Mouse (Mus musculus) hindbrain, embryonic 13.5 days (tissue): ENCODE data around the gene Ankrd12. TPM values are rescaled to one million over a fixed set of nuclear protein-coding genes. Genes with fewer than 3 reads are reported as not detected.

Experiments
- ATAC-seq: fragments of 200-750 bp; cut with Nextera tagmentation; 2 replicates; pipeline ENCODE4 v1.8.0; 2017; ENCODE audit warnings: moderate TSS enrichment; ENCODE audit not compliant: low FRiP score
- H3K27ac ChIP-seq: fragments of 300-500 bp; sonication (generic); 2 replicates; pipeline ENCODE4 v1.5.1; 2015; ENCODE audit warnings: inconsistent platforms, mild to moderate bottlenecking, moderate library complexity
- H3K27me3 ChIP-seq: fragments of 300-500 bp; sonication (generic); 2 replicates; pipeline ENCODE4 v1.6.1; 2015; ENCODE audit warnings: mild to moderate bottlenecking, inconsistent platforms
- H3K36me3 ChIP-seq: fragments of 300-500 bp; sonication (generic); 2 replicates; pipeline ENCODE4 v1.6.1; 2015; ENCODE audit warnings: mild to moderate bottlenecking, inconsistent platforms
- H3K4me1 ChIP-seq: fragments of 300-500 bp; sonication (generic); replicated peaks from 2 replicates; pipeline ENCODE4 v1.6.1; 2015; ENCODE audit warnings: inconsistent platforms
- H3K4me2 ChIP-seq: fragments of 300-500 bp; sonication (generic); 2 replicates; pipeline ENCODE4 v1.6.1; 2015; ENCODE audit warnings: inconsistent platforms, mild to moderate bottlenecking, moderate library complexity
- H3K4me3 ChIP-seq: fragments of 300-500 bp; sonication (generic); 2 replicates; pipeline ENCODE4 v1.5.1; 2015; ENCODE audit warnings: mild to moderate bottlenecking, inconsistent platforms
- H3K9ac ChIP-seq: fragments of 300-500 bp; sonication (generic); 2 replicates; pipeline ENCODE4 v1.6.1; 2015; ENCODE audit warnings: mild to moderate bottlenecking, inconsistent platforms
- H3K9me3 ChIP-seq: fragments of 300-500 bp; sonication (generic); 2 replicates; pipeline ENCODE4 v1.6.1; 2016; ENCODE audit warnings: inconsistent platforms
- WGBS: fragments of 180-500 bp; shearing (Covaris S2); methylation state at CpG from one replicate; pipeline ENCODE4 v1.1.7; 2015; 5-methylcytosine and 5-hydroxymethylcytosine counted together
- polyA plus RNA-seq: library from polyadenylated mRNA; unstranded; fragments of >200 nt; fragmentation: Nextera tagmentation; extraction: Ambion mirVana; gene quantifications from 2 replicates; pipeline ENCODE4 v1.2.1, GENCODE M21; 2015

Gene Ankrd12
- polyA plus RNA-seq, 1 experiment from 2014 or later = 148 TPM

DNA sequence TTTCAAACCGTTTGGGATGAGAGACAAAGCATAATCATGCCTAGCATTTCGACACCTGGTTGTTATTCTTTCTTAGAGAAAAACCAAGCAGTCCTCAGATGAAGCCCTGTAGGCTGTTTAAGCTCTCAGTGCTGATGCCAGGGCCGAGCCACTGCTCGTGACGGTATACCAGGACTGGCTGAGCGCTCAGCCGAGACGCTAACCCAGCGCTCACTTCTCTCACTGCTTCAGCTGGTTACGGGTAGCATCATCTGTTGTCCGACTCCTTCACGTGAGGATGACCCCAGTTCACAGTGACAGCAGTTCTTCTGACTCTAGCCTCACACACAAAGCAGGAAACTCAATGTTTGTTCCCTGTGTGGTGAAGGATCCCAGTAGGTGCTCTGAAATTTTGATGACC lies 136.7 kb downstream of the Ankrd12 start:
- Histone ChIP-seq H3K4me1 (peaks cover 29% of the 10 kb centered on the region), H3K9ac (no peak overlapping the region), H3K9me3 (no peaks in the 10 kb centered on the region), H3K4me3 (no peak overlapping the region), H3K27ac (peak overlapping the region; percentile 60), H3K27me3 (no peaks in the 10 kb centered on the region), H3K36me3 (peaks cover 24% of the 10 kb centered on the region), H3K4me2 (no peak overlapping the region)
- ATAC-seq = 0 out of 2 replicates have a peak, but pooled peaks have one; percentile 63
- WGBS = 62% methylated on average over 12 of the region's 12 CpGs

DNA sequence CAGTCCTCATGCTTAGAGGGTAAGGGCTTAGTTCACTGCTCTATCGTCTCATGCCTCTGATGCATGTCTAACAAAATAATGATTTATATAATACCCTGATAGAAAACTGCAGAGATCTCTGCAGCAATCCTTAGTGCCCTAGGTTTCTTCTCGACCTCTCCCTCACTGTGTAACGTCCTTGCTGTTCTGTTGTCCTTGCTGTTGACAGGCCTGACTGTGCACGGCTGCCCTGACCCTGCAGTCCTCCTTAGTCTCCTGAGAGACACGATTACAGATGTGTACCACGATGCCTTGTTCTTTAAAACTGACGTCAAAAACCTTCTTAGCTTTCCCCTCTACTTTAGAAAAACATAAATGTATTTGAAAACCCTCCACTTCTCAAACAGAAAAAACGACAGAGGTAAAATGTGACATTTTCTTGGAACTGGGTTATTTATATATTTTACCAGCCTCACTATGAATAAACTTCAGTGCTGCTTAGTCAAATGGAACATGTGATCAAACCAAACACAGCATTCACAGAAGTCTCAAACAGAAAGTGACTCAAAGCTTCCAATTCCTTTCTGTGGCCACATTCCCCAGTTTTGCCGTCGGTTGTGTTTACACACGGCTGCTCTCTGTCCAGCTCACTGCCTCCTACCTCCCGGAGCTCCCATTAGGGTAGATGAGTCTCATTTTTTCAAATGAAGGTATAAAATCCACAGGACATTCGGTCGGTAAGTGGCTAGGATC lies 137.3 kb downstream of the Ankrd12 start:
- no peaks in the 10 kb centered on the region for H3K27me3 ChIP-seq
- 55% methylated on average over 14 of the region's 14 CpGs for WGBS
- peak overlapping the region; percentile 60 for H3K27ac ChIP-seq
- H3K4me1 ChIP-seq = peaks cover 29% of the 10 kb centered on the region
- peaks cover 25% of the 10 kb centered on the region for H3K36me3 ChIP-seq
- no peak overlapping the region for H3K4me2 ChIP-seq
- H3K9me3 ChIP-seq = no peaks in the 10 kb centered on the region
- H3K4me3 ChIP-seq = no peak overlapping the region
- H3K9ac ChIP-seq = no peak overlapping the region
- no peak for ATAC-seq

DNA sequence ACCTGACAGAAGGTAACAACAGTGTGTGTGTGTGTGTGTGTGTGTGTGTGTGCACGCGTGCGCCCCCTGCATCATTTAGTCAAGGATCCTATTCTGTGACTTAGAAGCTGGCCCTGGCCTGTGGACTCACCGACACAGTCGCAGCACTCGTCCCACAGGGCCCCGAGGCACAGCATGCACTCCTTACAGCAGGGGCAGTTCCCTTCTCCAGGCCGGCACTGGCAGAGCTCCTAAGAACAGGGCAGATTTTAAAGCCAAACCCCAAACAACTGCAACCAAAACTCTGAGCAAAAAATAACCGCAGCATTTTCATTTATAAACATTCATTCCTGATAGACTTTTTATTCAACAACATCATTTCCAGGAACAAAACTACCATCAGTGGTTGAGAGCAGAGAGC lies 139.2 kb downstream of the Ankrd12 start:
- Histone ChIP-seq H3K4me1 (peaks cover 29% of the 10 kb centered on the region), H3K9ac (no peak overlapping the region), H3K9me3 (no peaks in the 10 kb centered on the region), H3K4me3 (no peak overlapping the region), H3K36me3 (peaks cover 41% of the 10 kb centered on the region), H3K27me3 (no peaks in the 10 kb centered on the region), H3K27ac (no peak overlapping the region), H3K4me2 (no peak overlapping the region)
- ATAC-seq = no peak
- 92% methylated on average over 9 of the region's 9 CpGs for WGBS

DNA sequence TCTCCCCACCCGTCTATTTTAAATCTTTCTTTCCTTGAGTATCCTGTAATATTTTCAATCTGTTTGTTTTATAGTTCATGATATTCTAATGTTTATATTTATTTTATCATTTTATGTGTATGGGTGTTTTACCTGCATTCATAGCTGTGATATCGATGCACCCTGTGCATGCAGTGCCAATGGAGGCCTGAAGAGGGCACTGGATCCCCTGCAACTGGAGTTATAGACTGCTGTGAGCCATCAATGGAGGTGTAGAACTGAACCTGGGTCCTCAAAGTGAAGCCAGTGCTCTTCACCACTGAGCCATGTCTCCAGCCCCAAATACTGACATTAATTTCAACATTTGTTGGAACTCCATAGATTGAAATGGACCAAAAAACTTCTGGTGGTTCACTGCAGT lies 143.1 kb downstream of the Ankrd12 start:
- 95% methylated on average over 2 of the region's 2 CpGs for WGBS
- H3K36me3 ChIP-seq = peaks cover 54% of the 10 kb centered on the region

DNA sequence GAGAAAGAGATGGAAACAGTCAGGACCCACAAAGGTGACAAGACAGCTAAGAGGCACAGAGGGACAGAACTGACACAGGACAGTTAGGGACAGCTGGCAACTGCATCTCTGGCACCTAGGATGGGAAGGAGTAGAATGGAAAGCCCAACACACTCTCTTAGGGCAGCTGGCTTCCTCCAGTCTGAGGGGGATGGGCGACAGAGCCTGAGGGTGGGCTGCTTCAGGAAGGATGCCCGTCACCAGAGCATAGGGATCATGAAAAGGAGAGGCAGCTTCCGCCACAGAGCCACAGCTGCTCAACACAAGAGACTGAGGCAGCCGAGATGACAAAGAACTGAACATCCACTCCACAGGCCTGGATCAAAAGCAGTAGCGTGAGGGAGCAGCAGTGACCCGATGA lies 145.4 kb downstream of the Ankrd12 start:
- ATAC-seq = peak; percentile 59; the same call in 1 of the 2 replicates
- Histone ChIP-seq H3K4me3 (no peak overlapping the region), H3K36me3 (peaks cover 63% of the 10 kb centered on the region), H3K4me2 (no peak overlapping the region), H3K4me1 (peaks cover 11% of the 10 kb centered on the region), H3K9me3 (no peaks in the 10 kb centered on the region), H3K27me3 (no peaks in the 10 kb centered on the region), H3K27ac (peak overlapping the region; percentile 72), H3K9ac (no peak overlapping the region)
- 38% methylated on average over 6 of the region's 6 CpGs for WGBS

More for the DNA sequence above, 143.1 kb downstream of the Ankrd12 start:
- no peak overlapping the region for H3K27ac ChIP-seq
- H3K9me3 ChIP-seq = no peaks in the 10 kb centered on the region
- H3K27me3 ChIP-seq = no peaks in the 10 kb centered on the region
- ATAC-seq = no peak
- no peak overlapping the region for H3K4me2 ChIP-seq
- H3K4me3 ChIP-seq = no peak overlapping the region
- peaks cover 12% of the 10 kb centered on the region for H3K4me1 ChIP-seq
- H3K9ac ChIP-seq = no peak overlapping the region

DNA sequence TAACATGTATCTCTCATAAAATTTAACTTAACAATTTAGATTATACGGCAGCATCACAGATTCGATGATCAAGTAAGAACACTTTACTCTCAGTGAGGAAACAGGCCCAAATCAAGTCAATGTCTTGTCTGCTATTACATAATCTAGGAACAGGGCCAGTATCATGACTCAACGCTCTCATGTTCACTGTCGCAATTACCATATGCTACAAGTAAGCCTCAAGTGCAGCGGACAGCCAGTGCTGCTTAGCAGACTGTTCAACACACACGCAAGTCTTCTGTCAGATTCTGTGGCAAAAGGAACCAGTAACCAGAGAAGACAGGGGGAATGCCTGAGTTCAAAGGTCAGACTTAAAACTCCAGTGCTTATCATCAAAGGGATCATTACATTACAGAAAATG lies 145.9 kb downstream of the Ankrd12 start:
- H3K27ac ChIP-seq = 0 out of 2 replicates have a peak overlapping the region, but pooled peaks have one; percentile 72
- WGBS = 83% methylated on average over 6 of the region's 6 CpGs
- no peaks in the 10 kb centered on the region for H3K9me3 ChIP-seq
- H3K4me2 ChIP-seq = no peak overlapping the region
- H3K9ac ChIP-seq = no peak overlapping the region
- peaks cover 64% of the 10 kb centered on the region for H3K36me3 ChIP-seq
- no peaks in the 10 kb centered on the region for H3K27me3 ChIP-seq
- peaks cover 11% of the 10 kb centered on the region for H3K4me1 ChIP-seq
- no peak overlapping the region for H3K4me3 ChIP-seq
- no peak; the same call in 1 of the 2 replicates for ATAC-seq

DNA sequence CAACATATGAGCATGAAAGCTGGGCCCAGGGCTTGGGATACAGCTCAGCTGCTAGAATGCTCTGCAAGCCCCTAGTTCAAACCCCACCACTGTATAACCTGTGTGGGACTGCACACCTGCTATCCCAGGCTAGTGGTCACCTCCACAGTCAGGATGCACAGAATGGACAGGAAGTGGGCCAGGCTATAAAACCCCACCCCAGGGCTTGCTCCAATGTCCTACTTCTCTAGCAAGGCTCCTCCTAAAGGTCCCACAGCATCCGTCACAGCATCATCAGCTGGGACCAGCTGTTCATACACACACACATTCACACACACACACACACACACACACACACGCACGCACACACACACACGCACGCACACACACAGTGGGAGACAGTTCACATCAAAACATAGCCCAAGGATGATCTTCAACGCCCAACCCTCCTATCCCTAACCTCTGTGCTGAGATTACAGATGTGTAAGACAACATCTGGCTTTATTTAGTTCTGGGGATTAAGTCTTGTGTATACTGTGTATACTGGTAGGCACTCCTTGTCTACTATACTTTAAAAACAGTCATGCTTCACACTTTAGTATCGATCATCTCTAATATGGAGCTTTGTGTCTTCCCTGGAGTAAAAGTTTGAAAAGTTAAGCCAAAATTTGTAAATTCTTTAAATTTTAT lies 146.6 kb downstream of the Ankrd12 start:
- ATAC-seq = no peak
- 92% methylated on average over 7 of the region's 7 CpGs for WGBS
- Histone ChIP-seq H3K27ac (no peak overlapping the region), H3K4me3 (no peak overlapping the region), H3K4me2 (no peak overlapping the region), H3K9ac (no peak overlapping the region), H3K9me3 (no peaks in the 10 kb centered on the region), H3K27me3 (no peaks in the 10 kb centered on the region), H3K4me1 (peaks cover 11% of the 10 kb centered on the region), H3K36me3 (peaks cover 66% of the 10 kb centered on the region)

DNA sequence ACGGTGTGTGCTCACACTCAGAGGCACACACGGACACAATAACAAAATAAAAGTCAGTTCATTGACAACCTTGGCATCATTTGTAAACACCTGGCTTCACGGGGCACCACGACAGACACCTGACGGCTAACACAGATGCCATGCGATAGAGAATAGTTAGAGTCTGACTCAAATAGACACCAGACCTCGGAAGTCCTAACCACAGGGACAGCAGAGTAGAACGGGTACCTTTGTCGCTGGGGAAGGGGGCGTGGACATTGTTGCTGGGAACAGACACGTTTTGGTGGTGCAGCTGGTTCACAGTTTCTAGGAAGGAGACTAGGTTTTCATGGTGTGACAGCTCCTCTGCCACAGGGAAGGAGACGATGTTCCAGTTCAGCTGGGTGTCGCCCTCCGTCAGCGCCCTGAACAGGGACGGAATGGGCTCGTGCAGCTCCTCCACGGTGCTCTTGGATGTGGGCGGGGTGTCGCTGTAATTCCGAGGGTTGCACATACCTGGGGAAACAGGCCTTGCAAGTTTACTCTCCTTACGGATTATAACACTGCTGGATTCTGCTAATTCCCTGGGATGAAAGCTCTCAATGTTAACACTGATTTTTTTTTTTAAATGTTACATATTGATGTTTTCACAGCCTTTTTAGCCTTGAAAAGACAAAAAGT lies 147.4 kb downstream of the Ankrd12 start:
- ATAC-seq = no peak
- Histone ChIP-seq H3K9me3 (no peaks in the 10 kb centered on the region), H3K4me1 (peaks cover 11% of the 10 kb centered on the region), H3K27me3 (no peaks in the 10 kb centered on the region), H3K36me3 (peaks cover 66% of the 10 kb centered on the region), H3K4me3 (no peak overlapping the region), H3K4me2 (no peak overlapping the region), H3K27ac (no peak overlapping the region), H3K9ac (no peak overlapping the region)
- WGBS = 92% methylated on average over 22 of the region's 22 CpGs

DNA sequence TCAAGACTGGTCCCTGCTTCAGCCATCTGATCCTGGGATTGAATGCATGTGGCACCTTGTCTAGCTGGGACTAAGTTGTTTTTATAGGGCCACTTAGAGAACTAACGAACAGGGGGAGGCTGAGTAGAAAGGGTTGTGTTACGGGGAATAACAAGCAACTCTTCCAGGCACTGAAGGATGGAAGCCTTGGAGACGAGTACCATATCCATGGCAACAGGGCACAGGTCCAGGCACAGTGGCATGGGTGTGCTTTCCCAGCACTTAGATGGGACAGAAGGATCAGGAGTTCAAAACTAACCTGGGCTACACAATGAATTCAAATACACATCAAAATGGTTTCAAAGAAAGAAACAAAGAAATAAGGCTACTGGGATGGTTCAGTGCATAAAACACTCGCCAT lies 149.8 kb downstream of the Ankrd12 start:
- ATAC-seq = no peak
- Histone ChIP-seq H3K27ac (no peak overlapping the region), H3K27me3 (no peaks in the 10 kb centered on the region), H3K4me2 (no peak overlapping the region), H3K9me3 (no peaks in the 10 kb centered on the region), H3K9ac (no peak overlapping the region), H3K4me3 (no peak overlapping the region), H3K4me1 (peaks cover 11% of the 10 kb centered on the region), H3K36me3 (peaks cover 68% of the 10 kb centered on the region)
- WGBS = 70% methylated on average over 4 of the region's 4 CpGs

DNA sequence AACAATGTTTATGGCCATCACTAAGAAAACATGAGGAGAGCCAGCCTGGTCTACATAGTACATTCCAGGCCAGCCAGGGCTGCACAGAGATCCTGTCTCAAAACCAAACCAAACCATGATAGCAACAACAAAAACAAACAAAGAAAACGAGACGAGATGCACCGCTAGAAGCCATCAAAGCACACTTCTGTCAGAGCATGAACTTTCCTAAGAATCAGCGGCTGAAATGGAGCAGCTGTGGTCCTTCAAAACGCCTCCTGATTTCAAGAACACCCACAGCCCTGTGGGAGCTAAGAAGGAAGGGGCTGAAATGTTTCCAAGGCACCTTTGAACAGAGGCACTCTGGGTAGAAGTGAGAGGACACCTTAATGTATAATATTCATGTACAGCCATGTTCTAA lies 152.7 kb downstream of the Ankrd12 start:
- 80% methylated on average over 5 of the region's 5 CpGs for WGBS
- H3K4me3 ChIP-seq = no peak overlapping the region
- ATAC-seq = no peak
- H3K4me1 ChIP-seq = no peaks in the 10 kb centered on the region
- H3K27me3 ChIP-seq = no peaks in the 10 kb centered on the region
- H3K36me3 ChIP-seq = peaks cover 66% of the 10 kb centered on the region
- H3K9me3 ChIP-seq = no peaks in the 10 kb centered on the region
- no peak overlapping the region for H3K27ac ChIP-seq
- no peak overlapping the region for H3K4me2 ChIP-seq
- no peak overlapping the region for H3K9ac ChIP-seq

DNA sequence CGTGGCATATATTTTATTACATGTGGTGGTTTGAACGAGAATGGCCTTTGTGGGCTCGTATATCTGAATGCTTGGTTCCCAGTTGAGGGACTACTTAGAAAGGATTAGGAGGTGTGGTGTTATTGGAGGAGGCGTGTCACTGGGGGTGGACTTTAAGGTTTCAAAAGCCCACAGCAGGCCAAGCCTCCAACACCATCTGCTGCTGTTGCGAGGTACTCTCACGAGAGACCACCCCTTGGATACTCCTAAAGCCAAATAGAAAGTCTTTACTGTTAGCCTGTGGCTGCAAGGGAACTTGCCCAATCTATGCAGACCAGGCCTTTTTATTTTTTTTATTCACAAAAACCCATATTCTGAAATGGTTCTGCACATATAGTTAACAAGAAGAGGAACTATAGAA lies 154.9 kb downstream of the Ankrd12 start:
- Histone ChIP-seq H3K36me3 (peaks cover 48% of the 10 kb centered on the region), H3K9me3 (no peaks in the 10 kb centered on the region), H3K27ac (no peak overlapping the region), H3K27me3 (no peaks in the 10 kb centered on the region), H3K4me3 (no peak overlapping the region), H3K4me2 (no peak overlapping the region), H3K4me1 (no peaks in the 10 kb centered on the region), H3K9ac (no peak overlapping the region)
- 88% methylated on average over 6 of the region's 6 CpGs for WGBS
- ATAC-seq = no peak

DNA sequence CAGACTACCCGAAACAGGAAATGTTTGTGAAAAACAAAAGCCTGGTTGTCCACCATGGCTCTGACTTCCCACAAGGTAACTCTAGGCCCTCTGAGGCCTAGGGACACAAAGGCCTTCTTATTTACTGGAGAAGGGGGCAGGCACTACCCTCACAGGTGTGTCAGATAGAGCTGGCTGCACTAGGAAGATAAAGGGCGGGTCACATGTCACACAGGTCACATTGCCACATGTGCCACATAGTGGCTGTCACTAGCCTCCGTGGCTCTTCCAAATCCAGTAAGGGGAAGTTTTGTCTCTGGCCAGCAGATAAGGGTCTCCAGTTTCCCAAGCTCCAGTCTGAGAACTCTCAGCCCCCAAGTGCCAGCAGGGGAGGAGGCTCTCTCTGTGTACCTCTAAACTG lies 157.7 kb downstream of the Ankrd12 start:
- 84% methylated on average over 3 of the region's 3 CpGs for WGBS
- Histone ChIP-seq H3K4me2 (no peak overlapping the region), H3K4me1 (peaks cover 13% of the 10 kb centered on the region), H3K9me3 (no peaks in the 10 kb centered on the region), H3K27me3 (no peaks in the 10 kb centered on the region), H3K27ac (no peak overlapping the region), H3K36me3 (peaks cover 24% of the 10 kb centered on the region), H3K4me3 (no peak overlapping the region), H3K9ac (no peak overlapping the region)
- ATAC-seq = no peak
